Mouse (Mus musculus): ENCODE results near the gene Erich6.

The Erich6 gene

DNA sequence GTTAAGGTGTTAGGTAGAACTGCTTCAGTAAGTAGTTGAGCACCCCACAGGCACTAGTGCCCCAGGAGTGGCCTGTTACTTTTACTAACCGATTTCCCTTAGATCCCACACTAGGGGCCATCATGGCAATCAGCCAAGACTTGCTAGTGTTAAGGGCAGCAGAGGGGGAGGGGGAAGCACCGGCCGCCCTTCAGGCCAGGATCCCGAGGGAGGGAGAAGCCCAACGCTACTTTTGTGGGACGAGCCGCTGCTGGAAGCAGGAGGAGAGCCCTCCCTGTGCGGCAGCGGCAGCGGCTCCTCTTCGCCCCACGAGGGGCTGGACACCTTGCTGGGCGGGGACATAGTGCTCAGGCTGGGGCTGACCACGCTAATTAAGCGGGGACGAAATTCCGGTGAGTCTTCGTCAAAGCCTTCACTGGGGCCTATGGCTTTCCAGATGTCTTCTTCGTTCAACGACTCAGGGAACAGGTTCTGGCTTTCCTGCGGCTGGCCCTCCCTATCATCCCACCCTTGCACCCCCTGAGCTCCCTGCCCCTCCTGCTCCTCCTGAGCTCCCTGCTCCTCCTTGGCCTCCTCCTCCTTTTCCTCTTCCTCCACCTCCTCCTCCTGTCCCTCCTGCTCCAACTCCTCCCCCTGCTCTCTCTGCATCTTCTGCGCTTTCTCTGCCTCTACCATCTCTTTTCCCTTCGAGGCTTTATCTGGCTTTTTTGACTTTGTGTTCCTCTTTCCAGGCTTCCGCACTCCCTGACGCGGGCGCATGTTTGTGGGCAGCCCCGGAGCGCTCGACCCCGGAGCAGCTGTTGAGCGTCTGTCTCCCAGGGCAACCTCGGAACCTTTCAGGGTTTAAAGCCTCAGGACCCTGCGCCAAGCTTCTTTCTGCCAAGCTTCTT lies at the start of gene Erich6:
TSS of gene Erich6 (minus strand) at position 802 of the 890 bp plus-strand sequence.
- DNase-seq (ENCODE audit: low read depth), result no peak

DNA sequence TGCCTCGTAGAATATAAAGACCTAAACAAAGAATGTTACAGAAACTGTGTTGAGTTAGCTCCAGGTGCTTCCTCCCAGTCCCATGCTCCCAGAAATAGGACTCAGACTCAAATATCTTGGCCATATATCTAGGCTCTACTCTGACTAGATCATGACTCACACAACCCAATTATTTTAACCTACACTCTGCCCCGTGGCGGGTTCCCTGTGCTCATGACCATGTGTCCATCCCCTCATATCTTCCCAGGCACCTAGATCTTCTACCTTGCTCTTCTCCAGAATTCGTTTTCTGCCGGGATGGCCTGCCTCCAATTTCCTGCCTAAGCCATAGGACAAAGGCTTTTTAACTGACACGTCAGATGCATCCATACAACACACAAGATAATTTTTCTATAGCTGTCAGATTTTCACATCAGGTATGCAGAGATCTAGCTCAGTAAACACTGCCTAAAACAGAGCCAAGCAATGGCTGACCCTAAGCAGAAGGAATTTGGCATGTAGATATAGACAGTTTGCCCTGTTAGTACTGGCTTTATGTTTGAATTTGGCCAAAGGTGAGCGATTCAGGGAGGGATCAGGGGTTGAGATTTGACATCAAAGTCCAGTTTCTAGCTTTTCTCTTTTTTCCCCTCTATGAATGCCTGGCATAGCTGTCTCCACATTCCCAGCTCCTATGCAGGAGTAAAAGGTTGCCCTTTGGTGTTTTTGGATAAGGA lies 49.4 kb upstream of the Erich6 start:
- DNase-seq (ENCODE audit: low read depth), result no peak

DNA sequence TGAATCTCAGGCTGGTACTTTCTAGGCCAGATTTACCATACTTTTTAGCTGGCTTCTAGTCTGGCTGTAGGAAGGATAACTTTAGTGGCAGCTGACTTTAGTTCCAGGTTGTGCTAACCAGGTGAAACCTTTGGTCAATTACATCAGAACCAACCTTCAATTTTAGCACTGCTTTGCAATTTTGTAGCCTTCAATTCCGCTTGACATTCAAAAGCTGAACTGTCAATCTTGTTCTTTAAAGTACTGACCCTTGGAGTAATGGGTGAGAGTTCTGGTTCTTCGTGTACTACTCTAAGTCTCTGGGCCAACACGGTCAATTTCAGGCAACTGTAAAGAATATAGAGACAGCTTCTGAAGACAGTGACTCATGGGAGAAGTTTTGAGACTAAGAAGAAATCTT lies 48.4 kb upstream of the Erich6 start:
- DNase-seq (ENCODE audit: low read depth), result no peak

DNA sequence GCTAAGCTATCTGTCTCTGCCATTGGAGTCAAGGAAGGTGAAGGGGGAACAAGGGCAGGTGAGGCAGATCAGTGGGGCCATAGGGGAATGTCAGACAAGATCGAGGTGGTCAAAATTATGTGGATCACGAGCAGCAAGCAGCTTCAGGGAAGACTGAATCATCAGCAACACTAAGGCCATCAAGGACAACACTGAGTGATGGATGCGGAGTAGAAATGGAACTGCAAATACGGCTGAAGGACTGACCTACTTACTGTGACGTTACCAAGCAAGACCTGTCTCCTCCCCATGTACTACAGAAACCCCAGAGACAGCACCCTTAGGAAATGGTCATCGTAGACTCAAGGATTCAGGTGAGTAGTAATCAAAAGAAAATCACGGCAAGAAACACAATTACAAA lies 46.3 kb upstream of the Erich6 start:
- no peak for DNase-seq (ENCODE audit: low read depth)

DNA sequence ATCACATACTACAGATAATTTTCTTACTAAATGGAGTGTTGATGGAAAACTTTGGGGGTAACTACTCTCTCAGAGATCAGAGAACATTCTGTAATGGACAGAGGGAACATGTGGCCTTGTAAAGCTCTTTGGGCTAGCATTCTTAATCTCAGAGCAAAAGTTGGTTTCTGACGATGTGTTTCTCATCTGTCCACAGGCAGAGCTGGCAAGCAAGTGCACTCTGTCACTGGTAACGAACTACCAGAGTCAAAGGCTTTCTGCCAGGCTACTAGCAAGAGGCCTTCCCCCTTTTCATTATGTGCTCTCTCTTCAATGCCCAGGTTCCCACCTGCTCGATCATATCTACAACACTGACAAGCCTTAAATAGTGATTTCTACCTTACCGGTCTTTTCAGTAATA lies 45.3 kb upstream of the Erich6 start:
- no peak for DNase-seq (ENCODE audit: low read depth)

DNA sequence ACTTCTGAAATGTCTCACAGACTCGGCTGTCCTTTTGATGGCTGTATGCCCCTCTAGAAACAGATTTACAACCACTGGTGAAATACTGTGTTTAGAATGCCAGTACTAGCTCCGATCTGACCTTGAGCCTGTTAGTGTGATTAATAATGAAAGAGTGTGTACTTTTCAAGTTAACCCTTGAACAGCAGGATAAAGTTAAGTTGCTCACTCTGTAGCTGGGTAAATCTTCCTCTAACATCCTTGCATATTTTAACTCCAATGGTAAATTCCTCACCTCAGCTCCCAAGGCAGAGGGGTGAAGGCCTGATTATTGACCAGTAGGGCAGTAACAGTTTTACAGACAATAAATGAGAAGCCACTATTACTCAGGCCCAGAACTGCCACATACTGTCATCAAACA lies 44.8 kb upstream of the Erich6 start:
- no peak for DNase-seq (ENCODE audit: low read depth)

DNA sequence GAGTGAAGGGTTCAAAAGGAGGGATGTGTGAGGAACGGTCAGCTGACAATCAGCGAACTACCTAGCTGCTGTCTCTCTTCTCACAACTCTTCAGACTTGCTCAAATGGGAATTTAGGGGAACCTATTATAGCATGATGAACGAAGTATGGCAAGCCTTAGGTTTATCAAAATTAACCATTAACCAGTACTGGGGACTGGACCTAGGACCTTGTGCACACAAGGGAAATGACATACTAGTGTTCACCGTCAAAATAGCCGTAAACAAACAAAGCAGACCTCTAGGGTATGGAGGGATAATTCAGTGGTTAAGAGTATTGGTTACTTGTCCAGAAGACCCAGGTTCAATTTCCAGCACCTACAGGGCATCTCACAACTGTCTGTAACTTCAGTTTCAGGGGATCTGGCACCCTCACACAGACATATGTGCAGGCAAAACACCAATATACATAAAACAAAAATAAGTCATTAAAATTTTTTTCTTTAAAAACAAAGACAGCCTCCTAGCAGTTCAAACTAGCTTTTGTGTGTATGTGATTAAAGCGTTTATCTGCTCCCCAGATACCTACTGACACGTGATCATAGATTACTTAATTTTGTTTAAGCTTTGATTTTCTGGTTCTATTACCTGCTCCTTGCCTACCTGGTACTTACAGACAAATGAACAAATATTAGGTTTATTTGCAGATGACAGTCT lies 44.1 kb upstream of the Erich6 start:
- no peak for DNase-seq (ENCODE audit: low read depth)

DNA sequence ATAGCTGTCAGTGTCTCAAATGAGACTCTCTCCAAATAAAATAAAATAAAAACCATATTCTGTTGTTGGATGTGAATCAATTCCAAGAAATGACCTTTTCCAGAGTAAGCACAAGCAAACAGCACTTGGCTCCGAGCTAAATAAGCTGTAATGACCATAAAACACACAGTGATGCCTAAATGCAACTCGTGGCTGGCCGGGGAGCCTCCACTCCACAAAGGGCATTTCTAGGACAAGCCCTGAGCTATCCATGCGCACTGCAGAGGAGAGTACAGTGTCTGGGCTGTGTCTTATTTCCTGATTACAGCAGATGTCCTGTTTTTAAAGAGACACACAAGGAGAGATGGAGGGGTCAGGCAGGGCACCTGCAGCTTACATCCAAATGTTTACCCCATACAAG lies 43.0 kb upstream of the Erich6 start:
- no peak for DNase-seq (ENCODE audit: low read depth)

DNA sequence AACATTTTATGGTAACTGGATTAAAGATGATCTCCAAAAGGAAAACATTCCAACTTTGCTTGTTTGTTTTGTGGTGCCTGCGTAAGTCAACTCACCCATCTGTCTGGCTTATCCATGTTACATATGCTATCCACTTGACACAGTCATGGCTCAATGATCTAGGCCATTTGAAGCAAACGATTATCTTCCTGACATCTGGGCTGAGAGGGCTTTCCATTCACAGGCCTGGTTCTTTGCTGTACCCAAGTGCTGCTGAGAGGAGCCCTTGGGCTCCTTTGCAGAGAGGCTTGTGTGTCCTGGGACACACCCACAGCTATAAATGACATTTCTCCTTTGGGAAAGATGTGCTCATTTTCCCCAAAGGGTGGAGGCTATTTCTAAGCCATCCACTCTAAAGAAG lies 41.9 kb upstream of the Erich6 start:
- DNase-seq (ENCODE audit: low read depth), result no peak

DNA sequence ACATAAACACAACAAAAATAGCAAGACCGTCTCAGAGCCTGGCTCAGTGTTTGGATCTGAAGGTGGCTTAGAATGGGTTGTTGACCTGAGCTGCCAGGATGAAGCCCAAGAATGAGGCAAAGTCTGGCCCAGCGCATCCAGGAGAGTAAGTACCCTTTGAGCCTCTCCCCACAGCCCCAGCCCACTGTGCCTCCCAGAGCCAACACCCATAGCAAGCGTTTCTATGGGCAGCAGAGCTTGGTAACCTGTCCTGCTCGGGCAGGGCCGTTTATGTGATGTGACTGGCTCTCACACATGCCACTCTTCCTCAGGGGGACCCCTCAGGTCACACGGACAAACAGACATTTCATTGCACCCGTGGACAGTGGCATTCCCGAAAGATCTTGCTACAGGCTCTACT lies 41.4 kb upstream of the Erich6 start:
- DNase-seq (ENCODE audit: low read depth), result no peak

DNA sequence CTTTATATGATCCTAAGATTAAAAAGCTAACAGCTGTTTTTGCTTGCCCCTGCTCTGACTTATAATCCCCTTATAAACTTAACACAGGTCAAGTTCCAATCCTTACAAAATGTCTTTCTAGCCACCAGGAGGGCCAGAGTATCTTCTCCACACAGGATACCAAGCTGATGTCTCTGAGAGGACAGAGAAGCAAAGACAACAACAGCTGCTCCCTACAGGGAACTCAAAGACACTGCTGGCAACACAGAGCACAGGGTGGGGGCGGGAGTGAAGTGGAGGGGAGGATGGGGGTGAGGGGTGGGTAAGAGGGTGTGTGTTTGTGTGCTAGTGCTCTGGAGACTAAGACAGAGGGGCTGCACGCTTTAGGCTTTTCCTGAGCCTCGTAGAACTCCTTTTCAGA lies 40.6 kb upstream of the Erich6 start:
- DNase-seq (ENCODE audit: low read depth), result no peak

DNA sequence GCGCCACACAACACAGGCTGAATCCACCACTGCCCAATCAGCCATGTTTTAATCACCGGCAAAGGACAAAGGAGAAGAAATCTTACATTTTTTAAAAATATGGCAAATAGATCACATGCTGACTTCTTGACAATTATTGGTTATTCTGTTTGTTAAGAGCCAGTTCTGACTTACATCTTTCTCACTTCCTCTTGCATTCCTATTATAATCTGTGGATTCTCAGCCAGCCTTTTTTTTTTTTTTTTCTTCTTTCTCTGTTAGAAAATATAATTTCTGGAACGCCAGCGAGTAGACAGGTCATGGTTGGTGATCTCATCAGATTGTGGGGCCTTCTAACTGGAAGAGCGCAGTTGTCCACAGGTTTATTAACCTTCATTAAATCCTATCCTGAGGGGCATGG lies 36.3 kb upstream of the Erich6 start:
- no peak for DNase-seq (ENCODE audit: low read depth)

DNA sequence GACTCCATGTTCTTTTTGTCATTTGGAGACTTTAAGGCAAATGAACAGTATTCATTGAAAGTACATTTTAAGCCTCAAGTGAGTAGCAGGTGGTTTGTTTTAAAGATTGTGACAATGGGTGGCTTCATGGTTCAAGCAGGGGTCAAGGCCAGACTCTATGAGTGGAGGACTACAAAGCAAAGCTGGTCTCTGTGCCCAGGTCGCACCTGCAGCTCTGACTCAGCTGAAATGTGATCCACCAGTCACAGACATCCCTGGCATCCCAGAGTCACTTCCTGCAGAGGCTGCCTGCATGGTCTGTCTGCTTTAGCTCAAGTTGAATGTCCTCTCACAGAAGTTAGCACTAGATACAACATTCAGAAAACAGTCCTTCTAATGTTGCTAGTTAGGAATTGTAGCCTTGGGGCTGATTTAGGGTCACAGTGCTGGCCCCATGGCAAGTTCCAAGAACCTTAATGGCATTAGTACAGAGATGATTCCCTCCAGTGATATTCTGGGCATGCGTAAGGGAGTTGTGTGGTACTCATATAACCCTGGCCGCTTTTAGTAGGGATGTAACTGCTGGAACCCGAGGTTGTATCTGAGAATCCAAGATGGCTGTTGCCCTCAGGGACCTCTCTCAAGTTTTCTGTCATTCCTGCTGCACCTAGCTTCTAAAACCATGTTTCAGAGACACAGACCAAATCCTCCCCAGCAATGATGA lies 35.6 kb upstream of the Erich6 start:
- DNase-seq (ENCODE audit: low read depth), result peak; percentile 61

DNA sequence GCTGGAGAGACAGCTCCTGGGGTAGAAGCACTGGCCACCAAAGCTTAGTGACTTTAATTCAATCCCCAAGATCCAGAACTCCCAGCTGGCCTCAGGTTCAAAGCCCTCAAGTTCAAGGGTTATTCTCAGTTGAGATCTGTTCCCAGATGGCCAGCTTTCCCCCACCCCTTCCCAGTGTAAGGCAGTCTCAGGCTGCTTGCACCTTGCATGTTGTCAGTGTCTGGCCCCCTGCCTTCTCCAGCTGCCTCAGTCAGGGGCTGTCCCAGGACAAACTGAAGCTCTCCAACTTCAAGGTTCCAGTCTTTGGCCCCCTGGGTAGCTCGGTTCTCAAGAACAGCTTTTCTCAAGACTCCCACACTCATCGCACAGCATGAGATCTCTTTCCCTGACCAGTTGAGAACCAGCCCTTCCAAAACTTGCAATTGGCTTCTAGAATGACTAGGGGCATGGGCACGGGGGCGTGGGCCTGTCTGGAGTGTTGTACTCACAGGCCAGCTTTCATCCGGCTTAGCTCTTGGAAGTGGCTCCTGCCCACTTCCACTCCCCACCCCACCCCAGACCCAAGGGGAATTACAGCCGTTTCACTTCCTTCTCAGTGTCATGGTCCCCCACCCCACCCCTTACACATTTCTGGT lies 34.7 kb upstream of the Erich6 start:
- DNase-seq (ENCODE audit: low read depth), result no peak

DNA sequence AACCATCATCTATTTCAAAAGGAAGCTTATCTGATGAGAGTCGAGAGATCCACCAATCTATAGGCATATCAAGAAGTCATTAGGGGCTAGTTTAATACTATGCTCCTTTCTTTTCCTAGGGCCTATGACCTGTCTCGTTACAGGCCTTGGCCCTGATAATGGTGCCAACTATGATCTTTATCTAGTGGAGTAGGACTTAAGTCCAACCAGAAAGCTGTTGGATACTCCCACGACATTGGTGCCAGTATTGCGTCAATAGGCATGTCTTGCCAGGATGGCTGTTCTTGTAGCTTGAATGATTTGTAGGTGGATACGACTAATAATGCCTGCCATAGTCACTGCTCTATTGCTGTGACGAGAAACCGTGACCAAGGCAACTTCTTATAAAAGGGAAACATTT lies 27.0 kb upstream of the Erich6 start:
- DNase-seq (ENCODE audit: low read depth), result no peak

DNA sequence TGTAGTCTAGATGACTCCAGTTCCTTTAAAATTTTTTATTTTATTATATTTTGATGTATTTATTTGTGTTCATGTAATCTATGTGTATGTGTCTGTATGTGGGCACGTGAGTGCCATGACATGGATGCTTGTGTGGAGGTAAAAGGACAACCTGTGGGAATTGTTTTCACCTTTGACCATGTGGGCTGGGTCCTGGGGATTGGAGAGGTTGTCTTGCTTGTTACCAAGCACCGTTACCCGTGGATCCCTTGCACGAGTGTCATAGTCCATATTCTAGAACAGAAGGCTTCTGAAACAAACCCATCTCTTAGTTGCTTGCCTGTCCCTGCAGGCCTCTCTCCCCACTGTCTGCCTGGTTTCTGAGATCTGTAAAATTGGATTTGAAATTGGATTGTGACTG lies 23.6 kb upstream of the Erich6 start:
- DNase-seq (ENCODE audit: low read depth), result no peak

DNA sequence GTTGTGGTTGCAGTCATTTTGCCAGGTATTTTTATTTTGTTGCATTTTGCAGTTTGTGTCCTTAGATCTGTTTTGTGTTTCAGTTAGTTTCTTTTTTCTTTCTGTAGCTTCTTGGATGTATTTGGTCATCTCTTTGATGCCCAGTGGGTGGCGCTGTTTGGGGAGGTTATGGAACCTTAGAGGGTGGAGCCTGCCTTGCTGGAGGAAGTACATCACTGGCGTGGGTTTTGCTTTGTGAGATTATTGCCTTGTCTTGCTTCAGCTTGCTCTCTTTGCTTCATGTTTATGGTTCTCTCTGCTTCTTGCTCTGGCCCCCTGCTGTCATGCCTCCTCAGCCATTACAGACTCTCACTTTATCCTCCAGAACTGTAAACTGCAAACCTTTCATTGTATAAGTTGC lies 20.3 kb upstream of the Erich6 start:
- DNase-seq (ENCODE audit: low read depth), result peak; percentile 77

DNA sequence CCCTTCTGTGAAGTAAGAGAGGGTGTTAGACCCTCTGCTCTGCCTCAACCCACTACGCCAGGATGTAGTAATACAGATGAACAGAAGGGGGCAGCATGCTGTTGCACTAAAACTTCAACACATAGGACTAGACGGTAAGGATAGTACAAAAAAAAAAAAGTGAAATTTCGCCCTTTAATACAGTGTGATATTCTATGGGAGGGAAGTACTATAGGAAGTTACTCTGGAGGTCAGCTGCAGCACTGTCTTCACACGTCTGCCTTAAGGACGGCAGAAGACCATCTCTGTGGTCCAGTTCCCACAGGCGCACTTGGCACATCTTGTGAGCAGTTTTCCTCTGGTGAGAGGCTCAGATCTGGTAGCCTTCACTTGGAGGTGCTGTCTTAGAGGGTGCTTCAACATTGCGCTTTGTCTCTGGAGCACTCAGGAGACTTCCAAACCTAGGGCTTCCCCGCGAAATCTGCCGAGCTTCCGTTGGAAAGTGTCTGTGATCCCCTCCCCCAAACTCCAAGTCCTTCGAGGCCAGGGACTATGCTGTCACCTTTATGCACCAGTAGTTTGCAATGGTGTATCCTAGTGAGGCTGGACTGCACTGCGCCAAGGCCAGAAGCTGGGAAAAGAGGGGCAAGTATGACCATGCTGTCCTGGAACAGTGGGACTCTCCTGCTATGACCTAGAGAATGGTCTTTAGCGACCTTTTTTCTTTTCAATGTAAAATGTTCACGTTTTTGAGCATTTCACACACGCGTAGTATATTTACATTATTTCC lies 18.5 kb upstream of the Erich6 start:
- DNase-seq (ENCODE audit: low read depth), result peak; percentile 69

DNA sequence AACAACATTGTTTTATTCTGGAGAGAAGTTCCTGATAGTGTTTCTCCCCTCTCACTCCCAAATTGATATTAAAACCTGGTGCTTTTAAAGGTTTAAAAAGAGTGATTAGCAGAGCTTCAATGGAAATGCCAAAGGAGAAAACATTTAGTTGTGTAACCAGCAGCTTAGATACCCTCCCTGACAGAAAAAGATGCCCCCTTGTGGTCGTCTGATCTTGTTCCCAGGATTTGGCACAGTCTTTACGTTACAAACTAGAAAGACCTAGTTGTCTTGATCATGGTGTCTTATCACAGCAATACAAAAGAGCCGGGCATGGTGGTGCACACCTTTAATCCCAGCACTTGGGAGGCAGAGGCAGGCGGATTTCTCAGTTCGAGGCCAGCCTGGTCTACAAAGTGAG lies 16.9 kb upstream of the Erich6 start:
- peak; percentile 68 for DNase-seq (ENCODE audit: low read depth)

DNA sequence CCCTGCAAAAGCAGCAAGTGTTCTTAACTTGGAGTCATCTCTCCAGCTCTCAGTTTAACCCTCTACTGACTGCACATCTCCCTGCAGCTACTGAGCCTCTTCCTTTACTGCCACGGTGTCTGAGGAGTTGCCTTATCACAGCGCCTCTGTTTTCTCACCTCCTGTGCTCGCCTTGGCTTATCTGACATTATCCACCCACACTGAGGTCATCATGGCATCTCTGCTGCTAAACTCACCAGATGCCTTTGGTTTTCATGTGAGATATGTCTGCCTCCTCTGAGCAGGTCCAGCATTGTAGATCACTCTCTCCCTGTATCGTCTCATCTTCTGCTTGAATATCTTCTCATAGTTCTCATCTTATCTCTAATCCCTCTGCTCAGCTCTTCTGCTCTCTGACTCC lies 13.3 kb upstream of the Erich6 start:
- no peak for DNase-seq (ENCODE audit: low read depth)

DNA sequence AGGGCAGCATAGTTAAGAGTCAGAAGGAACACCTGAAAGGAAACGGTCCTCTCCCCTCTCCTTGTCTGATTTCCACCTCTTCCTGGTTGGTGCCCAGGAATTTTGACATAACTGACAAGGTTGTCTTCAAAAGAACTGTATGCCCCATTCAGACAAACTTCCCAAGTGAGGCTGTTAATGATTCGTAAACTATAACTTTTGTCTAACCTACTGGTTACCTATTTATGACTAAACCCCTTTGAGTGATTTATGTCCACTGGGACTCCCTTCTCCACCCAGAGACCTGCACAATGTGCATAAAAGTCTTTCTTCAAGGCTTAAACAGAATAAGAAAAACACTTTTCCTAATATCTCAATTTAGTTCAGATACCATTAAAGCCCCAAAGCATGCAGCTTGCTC lies 10.2 kb upstream of the Erich6 start:
- no peak for DNase-seq (ENCODE audit: low read depth)

Measured in 416B (cell line).